ENCODE assay signal across 27 mouse cellular contexts in the genomic region with DNA sequence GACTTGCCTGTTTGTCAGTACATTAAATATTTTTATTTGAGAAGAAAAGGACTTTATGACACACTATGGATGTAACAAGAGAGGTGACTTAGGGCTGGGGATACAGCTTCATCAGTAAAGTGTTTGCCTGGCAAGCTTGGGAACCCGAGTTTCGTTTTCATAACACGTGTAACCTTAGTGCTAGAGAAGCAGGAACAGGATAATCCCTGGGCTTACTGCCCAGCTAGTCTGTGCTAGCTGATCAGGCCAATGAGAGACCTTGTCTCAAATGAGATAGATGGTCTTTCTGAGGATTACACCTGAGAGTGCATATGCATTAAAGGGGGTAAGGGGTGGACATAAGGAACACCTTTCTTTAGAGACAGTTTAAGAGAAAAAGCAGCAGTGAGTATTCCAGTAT. TPM values are rescaled to one million over a fixed set of nuclear protein-coding genes. Genes with fewer than 3 reads are reported as not detected.
A peak's percentile ranks its signal among the peaks of the same experiment; 100 is the strongest.
DNase-seq lines count a peak whose midpoint lies in the region; ATAC-seq and TF ChIP-seq lines count a peak whose summit lies in the region.
"Had no signal": no experiment of that assay in that cellular context is flagged by ENCODE, and none has a peak within 500 bp of the region (broad histone marks: within the 10 kb centered on the region; RNA-seq: fewer than 3 reads in every experiment).

No protein-coding gene starts in this region.

- TF ChIP-seq CTCF in liver, adult 2 months (IDR thresholded peaks at IDR 0.05; ENCODE audit: low read depth, low read length) = no peak

- no peak overlapping the region for H3K4me2 ChIP-seq in liver, embryonic 15.5 days
- no peak overlapping the region for H3K4me2 ChIP-seq in intestine, embryonic 15.5 days (replicated peaks)
- H3K4me2 ChIP-seq: embryonic facial prominence, embryonic 13.5 days; forebrain, embryonic 12.5 days; forebrain, embryonic 15.5 days; heart, embryonic 12.5 days; heart, embryonic 15.5 days; hindbrain, embryonic 13.5 days had no signal

- H3K27me3 ChIP-seq in liver, adult 2 months (ENCODE audit: control insufficient read depth, insufficient read depth, low read length) = no peaks in the 10 kb centered on the region
- H3K27me3 ChIP-seq in liver, embryonic 15.5 days = no peaks in the 10 kb centered on the region
- no peaks in the 10 kb centered on the region for H3K27me3 ChIP-seq in intestine, embryonic 15.5 days (replicated peaks)
- H3K27me3 ChIP-seq: embryonic facial prominence, embryonic 13.5 days; forebrain, embryonic 12.5 days; forebrain, embryonic 15.5 days; heart, embryonic 12.5 days; heart, embryonic 15.5 days; hindbrain, embryonic 13.5 days had no signal

- peak; percentile 49 for DNase-seq in gastrocnemius, adult 18-20 months (ENCODE audit: low spot score)
- no peak for DNase-seq in gastrocnemius, postnatal 36 days
- peak; percentile 64 for DNase-seq in liver, adult 2 months (ENCODE audit: extremely low read depth, low read depth, low spot score)
- DNase-seq in liver = no peak
- peak; percentile 72 for DNase-seq in adipocyte (ENCODE audit: low spot score)
- DNase-seq in T-cell, adult 2 months (ENCODE audit: low spot score) = no peak
- DNase-seq: adrenal gland, adult 8-10 months; adrenal gland, postnatal 25 days; cerebellum, adult 11-12 months; cerebellum, adult 8-10 months; cerebellum, postnatal 10 days; cerebellum, postnatal 36 days; embryo, embryonic 11 days; heart, adult 18-20 months; heart, postnatal 10 days; heart, postnatal 36 days had no signal

- H3K4me1 ChIP-seq in liver, adult 2 months (ENCODE audit: control insufficient read depth, insufficient read depth, low read length) = peaks cover 16% of the 10 kb centered on the region
- H3K4me1 ChIP-seq in liver, embryonic 15.5 days (replicated peaks) = peaks cover 57% of the 10 kb centered on the region
- H3K4me1 ChIP-seq in intestine, embryonic 15.5 days (replicated peaks) = peaks cover 11% of the 10 kb centered on the region; the same call in 1 of the 2 replicates

- no peaks in the 10 kb centered on the region for H3K9me3 ChIP-seq in liver, embryonic 15.5 days (replicated peaks)
- H3K9me3 ChIP-seq in intestine, embryonic 15.5 days = no peaks in the 10 kb centered on the region
- H3K9me3 ChIP-seq: embryonic facial prominence, embryonic 10.5 days; embryonic facial prominence, embryonic 13.5 days; forebrain, embryonic 12.5 days; forebrain, embryonic 15.5 days; heart, embryonic 12.5 days; heart, embryonic 15.5 days; hindbrain, embryonic 10.5 days; hindbrain, embryonic 13.5 days had no signal

- ATAC-seq in liver, embryonic 15.5 days (ENCODE audit: insufficient read depth) = no peak
- no peak for ATAC-seq in intestine, embryonic 15.5 days
- ATAC-seq: forebrain, embryonic 15.5 days; hindbrain, embryonic 16.5 days had no signal

- H3K36me3 ChIP-seq in liver, adult 2 months (ENCODE audit: control insufficient read depth, insufficient read depth, low read length) = peaks cover 23% of the 10 kb centered on the region
- H3K36me3 ChIP-seq in liver, embryonic 15.5 days (replicated peaks) = peaks cover 49% of the 10 kb centered on the region
- H3K36me3 ChIP-seq in intestine, embryonic 15.5 days = 0 out of 2 replicates have a peak, but pooled peaks cover 7% of the 10 kb centered on the region

- TF ChIP-seq POLR2A in liver, adult 2 months (IDR thresholded peaks at IDR 0.05; ENCODE audit: extremely low read depth, insufficient read depth, low read length) = no peak

- H3K4me3 ChIP-seq in liver, adult 2 months (ENCODE audit: insufficient read depth, low read depth, low read length) = no peak overlapping the region
- no peak overlapping the region for H3K4me3 ChIP-seq in liver, embryonic 15.5 days (replicated peaks)
- no peak overlapping the region for H3K4me3 ChIP-seq in intestine, embryonic 15.5 days (replicated peaks)
- H3K4me3 ChIP-seq: embryonic facial prominence, embryonic 10.5 days; embryonic facial prominence, embryonic 13.5 days; forebrain, embryonic 12.5 days; forebrain, embryonic 15.5 days; heart, embryonic 12.5 days; heart, embryonic 15.5 days; hindbrain, embryonic 10.5 days; hindbrain, embryonic 13.5 days had no signal

- H3K27ac ChIP-seq in liver, adult 2 months (replicated peaks; ENCODE audit: insufficient read depth, low read depth, low read length) = no peak overlapping the region
- H3K27ac ChIP-seq in liver, embryonic 15.5 days (replicated peaks) = peak overlapping the region; percentile 56
- no peak overlapping the region for H3K27ac ChIP-seq in intestine, embryonic 15.5 days
- H3K27ac ChIP-seq: embryonic facial prominence, embryonic 10.5 days; embryonic facial prominence, embryonic 13.5 days; forebrain, embryonic 12.5 days; forebrain, embryonic 15.5 days; heart, embryonic 15.5 days; hindbrain, embryonic 10.5 days; hindbrain, embryonic 13.5 days had no signal

- peaks cover 18% of the 10 kb centered on the region; the same call in 1 of the 2 replicates for H3K79me2 ChIP-seq in liver, adult 2 months (ENCODE audit: control insufficient read depth, insufficient read depth, low read length)

- intact Hi-C loops in gastrocnemius, postnatal 36 days (cut with DNase I) = no loop called here

- WGBS in liver, adult 2 months = 18% methylated on average over 3 of the region's 3 CpGs
- WGBS in liver, embryonic 15.5 days (ENCODE audit: insufficient replicate concordance) = 82% methylated on average over 3 of the region's 3 CpGs
- 89% methylated on average over 3 of the region's 3 CpGs for WGBS in intestine, embryonic 15.5 days

- H3K9ac ChIP-seq in liver, adult 2 months (ENCODE audit: low read depth, low read length) = no peak overlapping the region
- H3K9ac ChIP-seq in liver, embryonic 15.5 days = no peak overlapping the region
- H3K9ac ChIP-seq in intestine, embryonic 15.5 days = no peak overlapping the region
- H3K9ac ChIP-seq: embryonic facial prominence, embryonic 13.5 days; forebrain, embryonic 12.5 days; forebrain, embryonic 15.5 days; heart, embryonic 12.5 days; heart, embryonic 15.5 days; hindbrain, embryonic 13.5 days had no signal

RNA-seq across cellular contexts. Expression of gene Cpeb3, which starts 3.0 kb away (rescaled TPM):
- 10 to 100 TPM; 59.2 to 64.4 TPM for total RNA-seq in gastrocnemius, adult 18-20 months (2021)
- total RNA-seq in gastrocnemius, postnatal 36 days (2021) = 10 to 100 TPM; 47.6 to 50.2 TPM
- total RNA-seq in liver, adult 2 months (2014; rRNA removed) = 6.4 and 8.9 TPM in 2 replicates
- 4.3 TPM in 2 replicates for polyA plus RNA-seq in liver, adult 2 months (2012; rRNA removed)
- polyA plus RNA-seq in liver, embryonic 15.5 days (2015; fragmentation: Nextera tagmentation; extraction: Ambion mirVana) = 3.3 and 4.8 TPM in 2 replicates
- polyA plus RNA-seq in intestine, embryonic 15.5 days (2015; fragmentation: Nextera tagmentation; extraction: Ambion mirVana) = 0.85 and 1.0 TPM in 2 replicates

RNA-seq across cellular contexts. Expression of gene March5, which starts 4.1 kb away (rescaled TPM):
- 10 to 100 TPM; 74.3 to 83.1 TPM for total RNA-seq in gastrocnemius, adult 18-20 months (2021)
- 10 to 100 TPM; 74.6 to 75.2 TPM for total RNA-seq in gastrocnemius, postnatal 36 days (2021)
- total RNA-seq in liver, adult 2 months (2014; rRNA removed) = 84.0 and 93.1 TPM in 2 replicates
- 33.8 and 38.5 TPM in 2 replicates for polyA plus RNA-seq in liver, adult 2 months (2012; rRNA removed)
- 159 and 162 TPM in 2 replicates for polyA plus RNA-seq in liver, embryonic 15.5 days (2015; fragmentation: Nextera tagmentation; extraction: Ambion mirVana)
- polyA plus RNA-seq in intestine, embryonic 15.5 days (2015; fragmentation: Nextera tagmentation; extraction: Ambion mirVana) = 69.9 and 75.8 TPM in 2 replicates

Comparison
In these comparisons a context has a peak if more than half of its experiments do, and no peak if none do; other contexts are left out.
1. DNase-seq: peak in gastrocnemius, adult 18-20 months (single experiment), liver, adult 2 months (single experiment) and adipocyte (single experiment); none in gastrocnemius, postnatal 36 days (0 of 2), liver (single experiment) and T-cell, adult 2 months (single experiment).